Mouse (Mus musculus): ENCODE results near the gene Abca13. TPM values are rescaled to one million over a fixed set of nuclear protein-coding genes. Genes with fewer than 3 reads are reported as not detected.
"Not testable (repeated sequence)": the region's sequence is repeated elsewhere in the genome, so short reads cannot be mapped to it uniquely, and the experiment has no call there.

The Abca13 gene
- polyA plus RNA-seq, 1 experiment from 2014 or later, result 0.12 TPM

- H3K9ac ChIP-seq, result no peak overlapping the region
- no peak overlapping the region for H3K4me2 ChIP-seq
- H3K4me3 ChIP-seq, result no peak overlapping the region
- WGBS, result 57% methylated on average over 2 of the region's 2 CpGs
- no peak overlapping the region for H3K27ac ChIP-seq
- H3K36me3 ChIP-seq, result no peaks in the 10 kb centered on the region
- ATAC-seq (ENCODE audit: borderline replicate concordance, extremely low read depth, low FRiP score, low TSS enrichment), result no peak
- no peaks in the 10 kb centered on the region for H3K27me3 ChIP-seq
- H3K4me1 ChIP-seq, result no peaks in the 10 kb centered on the region
- H3K9me3 ChIP-seq, result no peaks in the 10 kb centered on the region
These were observed 8.1 kb downstream of the Abca13 start for GRCm38 (mm10) chr11:9199868-9200267.

DNA sequence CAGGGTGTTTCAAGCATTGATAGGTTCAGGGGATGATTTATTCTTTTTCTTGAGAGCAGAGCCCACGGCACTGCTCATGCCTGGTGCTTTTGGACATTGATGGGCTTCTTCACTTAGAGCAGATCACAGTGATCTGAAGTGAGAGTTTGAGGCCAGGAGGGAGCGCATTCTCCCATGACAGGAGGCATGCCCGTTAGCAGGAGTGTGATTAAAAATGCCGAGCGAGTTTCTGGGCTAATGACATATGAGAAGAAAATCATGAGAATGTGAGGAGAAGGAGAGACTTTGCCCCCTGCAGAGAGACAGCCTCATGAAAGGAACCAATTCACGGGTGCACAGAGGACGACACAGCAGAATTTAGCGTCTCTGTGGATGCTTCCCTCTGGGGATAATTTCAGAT lies 19.0 kb downstream of the Abca13 start:
- H3K27me3 ChIP-seq, result no peaks in the 10 kb centered on the region
- 54% methylated on average over 8 of the region's 8 CpGs for WGBS

DNA sequence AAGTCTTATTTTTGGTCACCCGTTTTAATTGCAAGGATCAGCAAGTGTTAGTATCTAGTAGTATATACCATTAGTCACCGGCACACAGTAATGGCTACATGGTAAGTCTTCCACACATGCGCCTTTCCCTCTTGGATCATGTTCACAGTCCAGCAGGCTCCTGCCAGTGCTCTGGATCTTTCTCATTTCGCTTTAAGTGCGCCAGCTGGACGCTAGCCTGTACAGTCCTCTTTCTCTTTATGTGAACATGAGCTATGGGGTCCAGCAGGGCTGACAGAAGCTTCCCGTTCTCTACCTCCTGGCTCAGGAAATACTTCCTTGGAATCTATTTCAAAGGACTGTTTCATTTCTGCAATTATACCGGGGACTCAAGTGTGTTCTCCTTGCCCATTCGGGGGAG lies 21.8 kb downstream of the Abca13 start:
- 75% methylated on average over 9 of the region's 9 CpGs for WGBS
- Histone ChIP-seq H3K4me1 (no peaks in the 10 kb centered on the region), H3K4me2 (no peak overlapping the region), H3K27ac (no peak overlapping the region), H3K36me3 (no peaks in the 10 kb centered on the region), H3K4me3 (no peak overlapping the region), H3K9me3 (no peaks in the 10 kb centered on the region), H3K27me3 (no peaks in the 10 kb centered on the region), H3K9ac (no peak overlapping the region)
- no peak for ATAC-seq (ENCODE audit: borderline replicate concordance, extremely low read depth, low FRiP score, low TSS enrichment)

More for the DNA sequence above, 19.0 kb downstream of the Abca13 start:
- Histone ChIP-seq H3K4me3 (no peak overlapping the region), H3K27ac (no peak overlapping the region), H3K9me3 (no peaks in the 10 kb centered on the region), H3K36me3 (no peaks in the 10 kb centered on the region), H3K4me1 (no peaks in the 10 kb centered on the region), H3K9ac (no peak overlapping the region), H3K4me2 (no peak overlapping the region)
- no peak for ATAC-seq (ENCODE audit: borderline replicate concordance, extremely low read depth, low FRiP score, low TSS enrichment)

GRCm38 (mm10) chr11:9216252-9216651 lies 24.5 kb downstream of the Abca13 start:
- Histone ChIP-seq H3K4me2 (no peak overlapping the region), H3K4me3 (no peak overlapping the region), H3K9ac (no peak overlapping the region), H3K4me1 (no peaks in the 10 kb centered on the region), H3K9me3 (no peaks in the 10 kb centered on the region), H3K36me3 (no peaks in the 10 kb centered on the region), H3K27me3 (no peaks in the 10 kb centered on the region), H3K27ac (no peak overlapping the region)
- 16% methylated on average over 4 of the region's 4 CpGs for WGBS
- no peak; the same call in 1 of the 2 replicates for ATAC-seq (ENCODE audit: borderline replicate concordance, extremely low read depth, low FRiP score, low TSS enrichment)

DNA sequence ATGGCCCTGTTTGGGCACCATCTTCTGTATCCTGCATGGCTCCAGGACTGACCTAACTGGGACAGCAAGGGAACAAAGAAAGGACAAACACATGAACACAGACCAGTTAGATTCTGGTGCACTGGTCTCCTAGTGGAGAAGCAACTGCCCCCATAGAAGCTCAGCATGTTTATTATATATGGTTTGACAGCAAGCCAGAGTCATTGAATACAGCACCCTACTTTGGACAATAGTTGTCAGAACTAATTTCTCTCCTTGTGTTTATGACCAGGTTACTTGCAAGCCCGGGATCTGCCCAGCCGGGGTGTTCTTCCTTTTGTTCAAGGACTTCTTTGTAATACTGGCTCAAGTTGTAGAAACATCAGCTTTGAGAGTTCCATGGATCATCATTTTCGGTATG lies 28.8 kb downstream of the Abca13 start:
- 90% methylated on average over 3 of the region's 3 CpGs for WGBS
- H3K27ac ChIP-seq, result no peak overlapping the region
- H3K27me3 ChIP-seq, result no peaks in the 10 kb centered on the region
- H3K4me3 ChIP-seq, result no peak overlapping the region
- ATAC-seq (ENCODE audit: borderline replicate concordance, extremely low read depth, low FRiP score, low TSS enrichment), result no peak
- no peaks in the 10 kb centered on the region for H3K9me3 ChIP-seq
- H3K4me2 ChIP-seq, result no peak overlapping the region
- H3K9ac ChIP-seq, result no peak overlapping the region
- H3K36me3 ChIP-seq, result no peaks in the 10 kb centered on the region
- no peaks in the 10 kb centered on the region for H3K4me1 ChIP-seq

- Histone ChIP-seq H3K4me2 (no peak overlapping the region), H3K9me3 (no peaks in the 10 kb centered on the region), H3K4me3 (no peak overlapping the region), H3K36me3 (no peaks in the 10 kb centered on the region), H3K9ac (no peak overlapping the region), H3K27ac (no peak overlapping the region), H3K4me1 (no peaks in the 10 kb centered on the region), H3K27me3 (no peaks in the 10 kb centered on the region)
- 83% methylated on average over 1 of the region's 1 CpGs for WGBS
- ATAC-seq (ENCODE audit: borderline replicate concordance, extremely low read depth, low FRiP score, low TSS enrichment), result no peak
These were observed 29.9 kb downstream of the Abca13 start for GRCm38 (mm10) chr11:9221646-9222045.

- H3K4me2 ChIP-seq, result no peak overlapping the region
- no peak for ATAC-seq (ENCODE audit: borderline replicate concordance, extremely low read depth, low FRiP score, low TSS enrichment)
- no peaks in the 10 kb centered on the region for H3K4me1 ChIP-seq
- H3K27ac ChIP-seq, result no peak overlapping the region
- H3K9ac ChIP-seq, result no peak overlapping the region
- no peaks in the 10 kb centered on the region for H3K36me3 ChIP-seq
- WGBS, result 68% methylated on average over 4 of the region's 4 CpGs
- no peaks in the 10 kb centered on the region for H3K27me3 ChIP-seq
- H3K4me3 ChIP-seq, result no peak overlapping the region
- no peaks in the 10 kb centered on the region for H3K9me3 ChIP-seq
These were observed 34.7 kb downstream of the Abca13 start for GRCm38 (mm10) chr11:9226399-9226798.

DNA sequence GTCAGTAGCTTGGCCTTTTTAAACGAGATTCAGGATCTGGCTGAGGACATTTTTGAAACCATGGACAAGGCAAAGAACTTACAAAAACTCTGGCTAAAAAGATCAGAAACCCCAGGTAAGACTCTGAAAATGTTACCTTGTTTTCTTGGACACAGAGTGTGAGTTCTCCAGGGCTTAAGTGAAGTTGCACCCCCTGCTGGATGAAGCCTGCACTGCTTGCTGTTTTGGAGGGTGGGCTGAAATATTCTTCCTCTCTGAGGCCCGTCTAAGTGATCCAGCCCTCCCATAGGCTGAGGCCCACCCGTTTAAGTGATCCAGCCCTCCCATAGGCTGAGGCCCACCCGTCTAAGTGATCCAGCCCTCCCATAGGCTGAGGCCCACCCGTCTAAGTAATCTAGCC lies 57.9 kb downstream of the Abca13 start:
- H3K4me1 ChIP-seq; H3K4me2 ChIP-seq; H3K9me3 ChIP-seq; H3K36me3 ChIP-seq; H3K9ac ChIP-seq; H3K27ac ChIP-seq; ATAC-seq (ENCODE audit: borderline replicate concordance, extremely low read depth, low FRiP score, low TSS enrichment); H3K4me3 ChIP-seq; H3K27me3 ChIP-seq: not testable (repeated sequence)
- WGBS, result 78% methylated on average over 5 of the region's 5 CpGs

DNA sequence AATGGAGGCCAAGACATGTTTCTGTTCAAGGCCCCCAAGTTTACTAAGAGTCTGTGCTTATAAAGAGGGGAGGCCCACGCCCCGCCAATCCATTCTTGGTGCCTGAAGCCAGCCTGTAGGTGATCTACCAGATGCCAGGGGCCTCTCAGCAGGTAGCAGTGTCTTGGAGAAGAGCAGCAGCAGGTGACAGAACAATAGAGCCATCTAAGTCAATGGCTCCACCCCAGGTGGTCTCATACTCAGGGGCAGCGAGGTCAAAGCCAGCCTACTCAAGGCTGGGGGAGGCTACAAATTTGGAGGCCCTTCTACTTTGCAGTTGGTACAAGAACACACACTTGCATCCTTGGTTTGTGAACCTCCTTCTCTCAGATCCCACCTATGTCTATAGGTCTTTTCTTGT lies 71.3 kb downstream of the Abca13 start:
- not testable (repeated sequence) for H3K4me1 ChIP-seq; H3K9me3 ChIP-seq; H3K36me3 ChIP-seq; ATAC-seq (ENCODE audit: borderline replicate concordance, extremely low read depth, low FRiP score, low TSS enrichment); H3K9ac ChIP-seq; H3K4me2 ChIP-seq; H3K27ac ChIP-seq; H3K27me3 ChIP-seq; H3K4me3 ChIP-seq
- 60% methylated on average over 3 of the region's 3 CpGs for WGBS

GRCm38 (mm10) chr11:9269090-9269489 lies 77.3 kb downstream of the Abca13 start:
- no peak overlapping the region for H3K9ac ChIP-seq
- no peak overlapping the region for H3K27ac ChIP-seq
- no peak overlapping the region for H3K4me3 ChIP-seq
- H3K4me1 ChIP-seq, result no peaks in the 10 kb centered on the region
- no peaks in the 10 kb centered on the region for H3K9me3 ChIP-seq
- no peak for ATAC-seq (ENCODE audit: borderline replicate concordance, extremely low read depth, low FRiP score, low TSS enrichment)
- H3K27me3 ChIP-seq, result no peaks in the 10 kb centered on the region
- H3K36me3 ChIP-seq, result no peaks in the 10 kb centered on the region
- H3K4me2 ChIP-seq, result no peak overlapping the region
- 58% methylated on average over 3 of the region's 3 CpGs for WGBS

DNA sequence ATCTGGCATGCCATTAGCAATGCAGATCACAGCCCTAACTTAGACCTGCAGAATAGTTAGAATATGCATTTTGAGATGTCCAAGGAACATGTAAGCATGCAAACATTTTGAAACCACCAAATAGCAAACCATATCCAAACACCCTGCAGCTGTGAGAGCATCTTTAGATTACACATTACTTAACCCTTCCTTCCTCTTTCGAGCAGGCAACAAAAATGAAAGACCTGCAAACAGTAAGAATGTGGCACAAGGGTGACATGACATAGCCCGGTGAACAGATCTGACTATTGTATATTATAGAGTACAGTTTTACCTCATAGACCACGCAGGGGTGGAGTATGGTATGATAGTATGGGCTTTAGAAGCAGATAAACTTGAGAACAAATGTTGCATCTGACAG lies 93.5 kb downstream of the Abca13 start:
- Histone ChIP-seq H3K36me3 (no peaks in the 10 kb centered on the region), H3K27ac (no peak overlapping the region), H3K4me2 (no peak overlapping the region), H3K4me3 (no peak overlapping the region), H3K9me3 (no peaks in the 10 kb centered on the region), H3K27me3 (no peaks in the 10 kb centered on the region), H3K4me1 (no peaks in the 10 kb centered on the region), H3K9ac (no peak overlapping the region)
- no peak for ATAC-seq (ENCODE audit: borderline replicate concordance, extremely low read depth, low FRiP score, low TSS enrichment)
- WGBS, result 62% methylated on average over 3 of the region's 3 CpGs

DNA sequence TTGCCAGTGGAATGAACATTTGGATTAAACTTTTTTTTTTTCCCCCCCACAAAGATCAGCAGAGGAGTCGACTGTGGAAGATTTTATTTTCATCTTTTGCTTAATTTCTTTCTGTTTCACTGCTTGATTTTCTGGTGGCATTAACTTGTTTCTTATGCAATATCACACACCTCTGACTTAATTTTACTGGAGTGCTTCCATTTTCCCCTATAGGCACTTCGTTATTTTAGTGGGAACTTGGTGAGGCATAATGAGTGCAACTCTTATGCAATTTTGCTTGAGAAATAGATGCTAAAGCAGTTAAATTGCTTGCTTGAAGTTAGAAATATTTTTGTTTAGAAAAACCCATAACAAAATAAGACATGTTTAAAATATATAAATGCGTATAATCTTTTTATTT lies 94.0 kb downstream of the Abca13 start:
- no peaks in the 10 kb centered on the region for H3K27me3 ChIP-seq
- H3K36me3 ChIP-seq, result no peaks in the 10 kb centered on the region
- no peak overlapping the region for H3K27ac ChIP-seq
- no peaks in the 10 kb centered on the region for H3K9me3 ChIP-seq
- H3K4me1 ChIP-seq, result no peaks in the 10 kb centered on the region
- WGBS, result 67% methylated on average over 3 of the region's 3 CpGs
- no peak overlapping the region for H3K4me3 ChIP-seq
- no peak overlapping the region for H3K9ac ChIP-seq
- no peak for ATAC-seq (ENCODE audit: borderline replicate concordance, extremely low read depth, low FRiP score, low TSS enrichment)
- no peak overlapping the region for H3K4me2 ChIP-seq

DNA sequence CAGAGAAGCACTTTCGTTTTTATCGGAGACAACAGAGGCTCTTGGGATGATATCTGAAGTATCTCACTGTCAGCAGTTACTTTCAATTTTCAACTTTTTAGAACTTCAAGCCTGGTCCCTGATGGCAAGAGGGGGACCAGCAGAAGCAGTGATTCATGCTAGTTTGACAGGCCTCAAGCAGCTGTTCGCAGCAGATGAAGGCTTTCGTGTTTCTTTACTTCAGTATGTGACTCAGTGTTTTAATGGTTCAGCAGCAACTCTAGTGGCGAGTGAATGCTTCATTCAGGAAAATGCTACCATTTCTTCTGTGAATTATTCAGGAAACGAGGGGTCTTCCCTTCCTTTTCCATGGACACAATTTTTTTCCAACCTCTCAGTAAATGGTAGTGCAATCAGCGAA lies 99.4 kb downstream of the Abca13 start:
- Histone ChIP-seq H3K4me2 (no peak overlapping the region), H3K36me3 (no peaks in the 10 kb centered on the region), H3K9ac (no peak overlapping the region), H3K9me3 (no peaks in the 10 kb centered on the region), H3K27me3 (no peaks in the 10 kb centered on the region), H3K27ac (no peak overlapping the region), H3K4me3 (no peak overlapping the region), H3K4me1 (no peaks in the 10 kb centered on the region)
- whole genome bisulfite sequencing, result 79% methylated on average over 7 of the region's 7 CpGs
- no peak for ATAC-seq (ENCODE audit: borderline replicate concordance, extremely low read depth, low FRiP score, low TSS enrichment)

Data from lung, embryonic 15.5 days (tissue).